Mouse (Mus musculus): ENCODE data around the gene Tmem91. TPM values are rescaled to one million over a fixed set of nuclear protein-coding genes. Genes with fewer than 3 reads are reported as not detected.

Tmem91 gene
- total RNA-seq, 2 experiments from 2014 or later: not detected

- DNase-seq (ENCODE audit: low spot score): no peak
These were observed 3.3 kb downstream of the Tmem91 start for GRCm38 (mm10) chr7:25671686-25672085.

- no peak for DNase-seq (ENCODE audit: low spot score)
These were observed 4.9 kb downstream of the Tmem91 start for GRCm38 (mm10) chr7:25670096-25670495.

- no peak for DNase-seq (ENCODE audit: low spot score)
These were observed 5.3 kb downstream of the Tmem91 start for GRCm38 (mm10) chr7:25669631-25670030.

GRCm38 (mm10) chr7:25669158-25669557 lies 5.8 kb downstream of the Tmem91 start:
- DNase-seq (ENCODE audit: low spot score): no peak

- DNase-seq (ENCODE audit: low spot score): no peak
These were observed 8.6 kb downstream of the Tmem91 start for GRCm38 (mm10) chr7:25666381-25666780.

- peak; percentile 100 for DNase-seq (ENCODE audit: low spot score)
These were observed 16.1 kb downstream of the Tmem91 start, which contains the start of the genes Bckdha and Exosc5 for GRCm38 (mm10) chr7:25658657-25659472. Bckdha (minus strand) TSS chr7:25658981. Exosc5 (plus strand) TSS chr7:25659164.

GRCm38 (mm10) chr7:25657785-25658184 lies 17.2 kb downstream of the Tmem91 start:
- DNase-seq (ENCODE audit: low spot score): peak; percentile 34

- DNase-seq (ENCODE audit: low spot score): no peak
These were observed 19.2 kb downstream of the Tmem91 start for GRCm38 (mm10) chr7:25655601-25656428.

GRCm38 (mm10) chr7:25652244-25652759 lies 22.7 kb downstream of the Tmem91 start:
- DNase-seq (ENCODE audit: low spot score): no peak

- DNase-seq (ENCODE audit: low spot score): no peak
These were observed 23.7 kb downstream of the Tmem91 start for GRCm38 (mm10) chr7:25651281-25651680.

GRCm38 (mm10) chr7:25649839-25650238 lies 25.1 kb downstream of the Tmem91 start:
- no peak for DNase-seq (ENCODE audit: low spot score)

GRCm38 (mm10) chr7:25647574-25648123 lies 27.3 kb downstream of the Tmem91 start:
- no peak for DNase-seq (ENCODE audit: low spot score)

GRCm38 (mm10) chr7:25645074-25645473 lies 29.9 kb downstream of the Tmem91 start:
- no peak for DNase-seq (ENCODE audit: low spot score)

- DNase-seq (ENCODE audit: low spot score): no peak
These were observed 30.3 kb downstream of the Tmem91 start for GRCm38 (mm10) chr7:25644631-25645030.

GRCm38 (mm10) chr7:25644136-25644535 lies 30.8 kb downstream of the Tmem91 start:
- DNase-seq (ENCODE audit: low spot score): no peak

GRCm38 (mm10) chr7:25639754-25640153 lies 35.2 kb downstream of the Tmem91 start:
- DNase-seq (ENCODE audit: low spot score): no peak

- DNase-seq (ENCODE audit: low spot score): no peak
These were observed 37.9 kb downstream of the Tmem91 start for GRCm38 (mm10) chr7:25637099-25637498.

- no peak for DNase-seq (ENCODE audit: low spot score)
These were observed 38.6 kb downstream of the Tmem91 start for GRCm38 (mm10) chr7:25636373-25636772.

- DNase-seq (ENCODE audit: low spot score): no peak
These were observed 42.3 kb downstream of the Tmem91 start for GRCm38 (mm10) chr7:25632679-25633078.

- DNase-seq (ENCODE audit: low spot score): no peak
These were observed 46.7 kb downstream of the Tmem91 start for GRCm38 (mm10) chr7:25628323-25628620.

GRCm38 (mm10) chr7:25627431-25628322 lies 47.3 kb downstream of the Tmem91 start:
- DNase-seq (ENCODE audit: low spot score): peak; percentile 64
